Mouse (Mus musculus) embryonic stem cell, embryonic (primary cell): ENCODE data around the gene Srrm1.

Source experiments
- CTCF ChIA-PET, 4 experiments: fragments of 300-600 bp in 2 of 4; fragments of 350-600 bp in 2 of 4; sonication (Branson Sonifier 250); formaldehyde crosslinking; loops; one replicate each; lab custom pipeline; 2022; ENCODE audit warnings: inconsistent platforms in 2 of 4; lab: Charles Lee
- POLR2A ChIA-PET, 4 experiments: fragments of 300-600 bp in 2 of 4; fragments of 350-600 bp in 2 of 4; sonication (Branson Sonifier 250); formaldehyde crosslinking; loops; one replicate each; lab custom pipeline; 2022; ENCODE audit warnings: antibody characterized with exemption in 4 of 4, inconsistent platforms in 1 of 4; lab: Charles Lee

The Srrm1 gene

GRCm38 (mm10) chr4:135317966-135318365 is 35.2 kb downstream of the Srrm1 start:
- ChIA-PET POLR2A (interaction anchor here (0.5 to 32.5 kb wide), 25 partner anchors 8 to 1276 kb away, joined by 3 to 963 read pairs (median 4); partner anchors contain the start of gene Clic4 (in 2 of the 4)), CTCF (interaction anchor here (0.5 to 3.6 kb wide), 47 partner anchors 8 to 636 kb away, joined by 3 to 49 read pairs (median 4); partner anchors contain the start of genes Clic4 (in 3 of the 4), Nipal3 (in 1 of the 4) and Stpg1 (in 1 of the 4))

DNA sequence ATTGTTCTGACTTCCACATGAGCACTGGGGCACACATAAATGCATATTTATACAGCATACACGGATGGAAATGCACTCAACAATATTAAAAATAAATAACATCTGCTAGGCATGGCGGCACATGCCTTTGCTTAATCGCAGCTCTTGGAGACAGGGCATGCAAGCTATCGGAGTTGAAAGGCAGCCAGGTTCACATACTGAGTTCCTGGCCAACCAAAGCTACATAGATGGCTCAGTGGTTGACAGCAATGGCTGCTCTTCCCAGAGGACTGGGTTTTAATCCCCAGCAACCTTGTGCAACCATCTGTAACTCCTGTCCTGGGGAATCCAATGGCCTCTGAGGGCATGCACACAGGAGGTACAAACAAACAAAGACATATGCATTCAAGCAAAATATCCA is 35.6 kb downstream of the Srrm1 start:
- CTCF ChIA-PET: interaction anchor here (0.5 to 3.6 kb wide), 39 partner anchors 8 to 637 kb away, joined by 3 to 49 read pairs (median 4); partner anchors contain the start of gene Clic4 (in 3 of the 4)
- POLR2A ChIA-PET: interaction anchor here (0.6 to 32.5 kb wide), 23 partner anchors 8 to 1276 kb away, joined by 3 to 963 read pairs (median 4); partner anchors contain the start of gene Clic4 (in 1 of the 4)

DNA sequence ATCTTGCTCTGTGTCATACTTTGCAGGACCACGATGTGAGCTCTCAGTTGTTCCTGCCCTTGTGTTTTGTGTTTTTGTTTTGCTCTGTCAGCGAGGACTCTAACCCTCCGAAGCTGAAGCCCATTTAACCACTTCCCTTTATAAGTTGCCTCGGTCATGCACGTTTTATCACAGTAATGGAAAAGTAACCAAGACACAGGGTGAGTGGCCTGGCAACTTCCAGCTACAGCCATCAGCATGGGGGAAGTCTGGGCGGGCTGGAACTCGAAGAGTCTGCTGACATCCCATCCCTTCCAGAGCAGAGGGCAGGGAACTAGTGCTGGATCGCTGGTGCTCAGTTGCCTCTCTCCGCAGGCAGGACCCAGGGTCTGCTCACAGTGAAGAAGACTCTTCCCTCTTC is 37.8 kb downstream of the Srrm1 start:
- CTCF ChIA-PET: interaction anchor here in 2 of 4 experiments (0.5 to 1.7 kb wide), 3 partner anchors 95 to 96 kb away, joined by 3 to 5 read pairs (median 3); no protein-coding TSS in a partner anchor

DNA sequence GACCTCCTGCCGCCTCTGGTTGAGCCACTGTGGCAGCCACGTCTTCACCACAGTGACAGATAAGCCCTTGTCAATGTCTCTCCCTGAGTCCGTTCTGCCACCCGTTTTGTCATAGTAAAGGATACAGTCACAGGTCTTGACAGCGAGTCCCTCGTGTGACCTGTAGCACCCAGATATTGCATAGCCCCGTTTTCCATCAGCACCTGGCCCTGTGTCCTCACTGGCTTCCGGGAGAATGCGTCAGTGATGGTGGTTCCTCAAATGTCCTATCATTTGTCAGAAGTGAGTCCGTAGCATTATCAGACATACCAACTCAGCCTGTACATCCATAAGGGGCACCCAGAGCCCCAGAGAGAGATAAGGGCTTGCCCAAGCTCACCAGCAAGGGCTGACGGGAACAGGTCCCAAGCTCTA is 38.7 kb downstream of the Srrm1 start:
- POLR2A ChIA-PET: interaction anchor here (0.5 to 32.5 kb wide), 30 partner anchors 8 to 96 kb away, joined by 3 to 963 read pairs (median 6); partner anchors contain the start of genes Clic4 (in 2 of the 4) and Srrm1 (in 1 of the 4)
- CTCF ChIA-PET: interaction anchor here in 3 of 4 experiments (0.6 to 1.9 kb wide), 5 partner anchors 95 to 468 kb away, joined by 3 to 13 read pairs (median 3); no protein-coding TSS in a partner anchor

More for the DNA sequence above, 37.8 kb downstream of the Srrm1 start:
- POLR2A ChIA-PET: interaction anchor here in 3 of 4 experiments (0.6 to 32.5 kb wide), 18 partner anchors 7 to 92 kb away, joined by 3 to 963 read pairs (median 4); partner anchors contain the start of gene Clic4 (in 2 of the 3)

- POLR2A ChIA-PET: interaction anchor here (0.6 to 32.5 kb wide), 54 partner anchors 7 to 544 kb away, joined by 3 to 963 read pairs (median 5); partner anchors contain the start of genes Clic4 (in 3 of the 4), Rsrp1 (in 2 of the 4), Rcan3 (in 1 of the 4) and Srrm1 (in 1 of the 4)
- CTCF ChIA-PET: interaction anchor here in 3 of 4 experiments (0.5 to 1.9 kb wide), 13 partner anchors 9 to 496 kb away, joined by 3 to 16 read pairs (median 3); no protein-coding TSS in a partner anchor
Observed at GRCm38 (mm10) chr4:135313761-135314241, 39.3 kb downstream of the Srrm1 start.

DNA sequence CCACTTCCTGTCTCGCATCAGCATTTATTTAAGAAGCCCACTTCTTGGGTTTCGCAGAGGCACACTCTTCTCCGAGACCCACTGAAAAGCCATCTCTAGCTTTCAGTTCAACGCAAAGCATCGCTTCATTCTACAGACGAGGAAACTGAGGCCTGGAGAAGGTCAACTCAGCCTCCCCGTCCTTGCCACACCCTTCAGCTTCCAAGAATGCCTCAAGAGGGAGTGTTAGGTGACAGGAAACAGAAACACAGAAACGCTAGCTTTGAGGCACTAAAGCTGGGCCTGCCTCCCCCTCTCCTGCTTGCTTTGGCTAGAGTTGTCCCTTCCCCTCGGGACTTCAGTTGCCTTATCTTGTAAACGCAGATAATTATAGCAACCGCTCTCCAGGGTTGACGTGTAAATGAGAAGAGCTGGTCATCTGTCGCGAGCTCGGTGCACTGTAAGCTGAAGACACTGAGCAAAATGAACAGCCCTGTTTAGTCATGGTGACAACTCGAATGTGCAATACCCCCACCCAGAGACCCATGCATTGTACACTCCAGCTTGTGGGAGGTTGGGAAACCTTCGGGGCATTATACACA is 39.9 kb downstream of the Srrm1 start:
- ChIA-PET CTCF (interaction anchor here in 3 of 4 experiments (0.5 to 1.9 kb wide), 11 partner anchors 9 to 496 kb away, joined by 3 to 16 read pairs (median 3); no protein-coding TSS in a partner anchor), POLR2A (interaction anchor here (0.5 to 32.5 kb wide), 57 partner anchors 8 to 545 kb away, joined by 3 to 963 read pairs (median 4); partner anchors contain the start of genes Clic4 (in 3 of the 4), Rsrp1 (in 2 of the 4), Rcan3 (in 1 of the 4) and Srrm1 (in 1 of the 4))

GRCm38 (mm10) chr4:135312706-135313105 is 40.4 kb downstream of the Srrm1 start:
- CTCF ChIA-PET: interaction anchor here in 2 of 4 experiments (0.9 to 1.9 kb wide), 4 partner anchors 8 to 396 kb away, joined by 3 to 13 read pairs (median 4); no protein-coding TSS in a partner anchor
- POLR2A ChIA-PET: interaction anchor here in 3 of 4 experiments (0.5 to 32.5 kb wide), 42 partner anchors 9 to 496 kb away, joined by 3 to 963 read pairs (median 5); partner anchors contain the start of genes Clic4 (in 3 of the 3), Rsrp1 (in 2 of the 3), Rcan3 (in 1 of the 3) and Srrm1 (in 1 of the 3)

DNA sequence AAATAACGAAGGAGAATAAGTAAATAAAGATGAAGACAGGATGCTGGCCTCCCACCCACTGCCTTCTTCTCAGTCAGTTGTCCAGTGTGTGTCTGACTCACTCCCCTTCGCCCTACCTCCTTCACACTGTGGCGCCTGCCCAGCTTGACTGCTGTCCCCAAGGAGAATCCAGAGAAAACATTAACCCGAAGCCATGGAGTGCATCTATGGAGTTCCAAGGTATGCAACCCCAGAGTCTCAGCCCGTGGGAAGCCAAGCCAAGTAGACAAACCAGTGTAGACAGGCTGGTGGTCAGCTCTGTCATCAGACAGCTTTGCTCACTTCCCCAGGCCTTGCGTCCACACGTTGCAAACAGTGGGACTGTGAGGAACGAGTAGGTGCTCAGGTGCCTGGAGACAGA is 42.8 kb downstream of the Srrm1 start:
- POLR2A ChIA-PET: interaction anchor here (0.6 to 32.5 kb wide), 34 partner anchors 8 to 387 kb away, joined by 3 to 963 read pairs (median 5); partner anchors contain the start of genes Clic4 (in 3 of the 4), Srrm1 (in 2 of the 4) and Rsrp1 (in 1 of the 4)
- CTCF ChIA-PET: interaction anchor here (0.7 to 1.5 kb wide), 5 partner anchors 8 to 133 kb away, joined by 3 to 5 read pairs (median 4); no protein-coding TSS in a partner anchor

GRCm38 (mm10) chr4:135309726-135310125 is 43.4 kb downstream of the Srrm1 start:
- POLR2A ChIA-PET: interaction anchor here (0.8 to 32.5 kb wide), 38 partner anchors 8 to 387 kb away, joined by 3 to 963 read pairs (median 5); partner anchors contain the start of genes Clic4 (in 3 of the 4), Srrm1 (in 2 of the 4) and Rsrp1 (in 1 of the 4)
- CTCF ChIA-PET: interaction anchor here (0.5 to 1.5 kb wide), 8 partner anchors 8 to 361 kb away, joined by 3 to 5 read pairs (median 4); no protein-coding TSS in a partner anchor

- CTCF ChIA-PET: interaction anchor here (0.5 to 1.5 kb wide), 9 partner anchors 9 to 360 kb away, joined by 3 to 5 read pairs (median 4); no protein-coding TSS in a partner anchor
- POLR2A ChIA-PET: interaction anchor here (0.9 to 32.5 kb wide), 42 partner anchors 9 to 386 kb away, joined by 3 to 963 read pairs (median 5); partner anchors contain the start of genes Clic4 (in 3 of the 4), Srrm1 (in 3 of the 4) and Rsrp1 (in 2 of the 4)
Observed at GRCm38 (mm10) chr4:135309112-135309659, 43.9 kb downstream of the Srrm1 start.

DNA sequence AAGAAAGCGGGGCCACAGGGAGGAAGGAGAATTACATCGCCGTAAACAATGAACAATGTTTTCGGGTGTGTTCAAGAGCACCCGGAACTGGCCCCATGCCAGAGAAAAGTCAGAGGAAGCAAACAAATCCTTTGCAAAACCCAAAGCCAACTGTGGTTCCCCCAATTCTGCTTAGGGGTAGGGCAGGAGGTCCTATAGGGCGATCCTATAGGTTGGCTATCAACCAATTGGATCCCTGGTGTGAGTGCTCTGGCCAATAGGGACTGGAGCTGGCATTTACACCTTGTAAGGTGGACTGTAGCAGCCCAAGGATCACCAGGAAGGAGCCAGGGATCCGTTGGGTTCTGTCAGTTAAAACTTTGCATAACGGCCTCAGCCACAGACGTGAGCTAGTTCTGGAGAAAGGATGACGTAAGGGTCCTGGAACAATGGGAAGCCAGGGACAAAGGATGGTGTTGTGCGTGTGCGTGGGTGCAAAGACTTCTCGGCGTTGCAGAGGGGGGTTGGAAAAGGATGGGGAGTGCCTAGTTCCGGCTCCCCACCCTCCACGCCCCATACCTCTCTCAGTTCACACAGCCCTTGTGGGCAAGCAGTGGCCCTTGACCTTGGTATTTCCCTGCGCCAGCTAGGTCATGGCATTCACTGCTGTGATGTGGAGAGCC is 46.0 kb downstream of the Srrm1 start:
- POLR2A ChIA-PET: interaction anchor here in 3 of 4 experiments (0.5 to 32.5 kb wide), 59 partner anchors 7 to 816 kb away, joined by 3 to 963 read pairs (median 4); partner anchors contain the start of genes Clic4 (in 3 of the 3), Rsrp1 (in 2 of the 3), Nipal3 (in 1 of the 3) and Srrm1 (in 1 of the 3)
- CTCF ChIA-PET: interaction anchor here in 2 of 4 experiments (0.6 to 1.7 kb wide), 9 partner anchors 11 to 402 kb away, joined by 3 to 6 read pairs (median 4); partner anchors contain the start of gene Clic4 (in 1 of the 2)

DNA sequence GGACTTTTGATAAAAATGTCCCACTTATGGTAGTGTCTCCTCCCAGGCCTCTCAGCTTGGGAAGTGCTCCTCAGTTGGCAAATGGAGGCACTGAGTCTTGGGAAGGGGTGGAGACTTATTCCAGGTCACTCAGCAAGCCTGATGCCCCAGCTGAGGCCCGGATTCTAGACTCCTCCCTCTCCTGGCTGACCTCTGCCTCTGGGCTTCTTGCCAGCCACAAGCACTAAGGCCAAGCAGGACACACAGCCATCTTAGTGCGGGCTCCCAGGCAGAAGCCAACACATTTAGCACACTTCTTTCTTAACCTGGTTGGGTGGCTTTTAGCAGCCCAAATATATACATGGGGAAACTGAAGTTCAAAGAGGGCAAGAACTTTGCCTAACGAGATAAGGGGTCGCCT is 46.6 kb downstream of the Srrm1 start:
- POLR2A ChIA-PET: interaction anchor here in 3 of 4 experiments (0.5 to 32.5 kb wide), 49 partner anchors 6 to 817 kb away, joined by 3 to 963 read pairs (median 5); partner anchors contain the start of genes Clic4 (in 3 of the 3), Rsrp1 (in 2 of the 3), Nipal3 (in 1 of the 3) and Srrm1 (in 1 of the 3)
- CTCF ChIA-PET: interaction anchor here in 1 of 4 experiments (0.8 to 1.7 kb wide), 6 partner anchors 12 to 86 kb away, joined by 3 to 6 read pairs (median 4); partner anchors contain the start of gene Clic4

GRCm38 (mm10) chr4:135302261-135302660 is 50.9 kb downstream of the Srrm1 start:
- CTCF ChIA-PET: interaction anchor here in 2 of 4 experiments (0.6 to 1.0 kb wide), 3 partner anchors 11 to 93 kb away, joined by 3 read pairs; no protein-coding TSS in a partner anchor
- POLR2A ChIA-PET: interaction anchor here in 3 of 4 experiments (0.6 to 32.5 kb wide), 24 partner anchors 4 to 380 kb away, joined by 3 to 963 read pairs (median 4); partner anchors contain the start of genes Clic4 (in 3 of the 3), Rsrp1 (in 2 of the 3) and Srrm1 (in 1 of the 3)

- POLR2A ChIA-PET: interaction anchor here (0.6 to 32.5 kb wide), 82 partner anchors 5 to 378 kb away, joined by 3 to 963 read pairs (median 5); partner anchors contain the start of genes Clic4 (in 4 of the 4), Rsrp1 (in 3 of the 4), Srrm1 (in 2 of the 4) and Syf2 (in 1 of the 4)
- CTCF ChIA-PET: interaction anchor here in 1 of 4 experiments (1.0 to 1.3 kb wide), 2 partner anchors 55 to 195 kb away, joined by 3 read pairs; no protein-coding TSS in a partner anchor
Observed at GRCm38 (mm10) chr4:135301166-135301565, 52.0 kb downstream of the Srrm1 start.

DNA sequence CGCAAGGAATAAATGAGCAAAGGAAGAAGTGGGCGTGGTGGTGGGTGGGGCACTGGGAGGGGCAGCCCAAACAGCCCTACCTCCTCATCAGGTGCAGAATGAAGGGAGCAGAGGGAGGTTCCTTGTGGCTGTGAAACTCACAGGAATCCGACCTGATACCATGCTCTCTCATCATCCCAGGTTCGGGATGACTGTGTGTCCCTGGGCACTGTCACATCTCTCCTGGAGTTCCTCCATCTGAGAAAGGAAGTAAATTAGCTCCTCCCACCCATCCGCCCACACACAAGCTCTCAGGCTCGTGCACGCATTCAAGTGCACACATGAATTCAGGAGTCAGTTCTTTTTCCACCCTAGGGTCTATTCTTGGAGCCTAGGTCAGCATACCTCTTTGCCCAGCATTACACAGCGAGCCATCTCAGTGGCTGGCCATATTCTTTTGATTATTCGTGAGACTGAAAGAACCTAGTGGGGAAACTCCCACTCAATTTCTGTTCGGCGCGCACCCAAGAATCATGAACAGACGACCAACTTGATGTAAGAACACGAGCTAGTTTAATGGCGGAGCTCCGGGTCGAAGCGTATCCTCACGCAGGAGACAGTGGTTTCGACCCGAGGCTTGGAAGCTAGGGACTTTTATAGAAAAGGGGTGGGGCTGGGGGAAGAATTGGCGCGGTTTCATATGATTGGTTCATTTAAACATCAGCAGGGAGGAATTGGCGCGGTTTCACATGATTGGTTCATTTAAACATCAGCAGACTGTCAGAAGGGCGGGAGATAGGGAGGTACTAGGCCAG is 52.7 kb downstream of the Srrm1 start:
- ChIA-PET POLR2A (interaction anchor here (0.5 to 32.5 kb wide), 101 partner anchors 6 to 377 kb away, joined by 3 to 963 read pairs (median 4); partner anchors contain the start of genes Clic4 (in 4 of the 4), Rsrp1 (in 3 of the 4), Srrm1 (in 2 of the 4) and Syf2 (in 1 of the 4)), CTCF (interaction anchor here in 3 of 4 experiments (0.7 to 1.3 kb wide), 4 partner anchors 54 to 945 kb away, joined by 3 to 4 read pairs (median 3); no protein-coding TSS in a partner anchor)
